Mouse (Mus musculus) hematopoietic stem cell, adult 5-6 weeks (primary cell): ENCODE results near the gene Tubgcp5. TPM values are rescaled to one million over a fixed set of nuclear protein-coding genes. Genes with fewer than 3 reads are reported as not detected.

Source experiments
- ATAC-seq, 2 experiments: fragments of 125-278 bp in 1 of 2; replicated peaks in 1 of 2; 2 replicates each; pipeline ENCODE4 v1.8.0; 2016 to 2017; ENCODE audit warnings: inconsistent platforms in 2 of 2, mild to moderate bottlenecking in 2 of 2, moderate number of reproducible peaks in 2 of 2, low read depth in 1 of 2, moderate TSS enrichment in 1 of 2; ENCODE audit not compliant: low FRiP score in 2 of 2, poor library complexity in 2 of 2, severe bottlenecking in 2 of 2, insufficient read depth in 1 of 2, low TSS enrichment in 1 of 2
- total RNA-seq: library from RNA; stranded (forward); fragments of 172-1452, 232-1000 nt; gene quantifications from 2 replicates; pipeline ENCODE4 v1.2.3, GENCODE M21; 2017

Tubgcp5 gene
- total RNA-seq, 1 experiment from 2014 or later: 38.2 TPM

DNA sequence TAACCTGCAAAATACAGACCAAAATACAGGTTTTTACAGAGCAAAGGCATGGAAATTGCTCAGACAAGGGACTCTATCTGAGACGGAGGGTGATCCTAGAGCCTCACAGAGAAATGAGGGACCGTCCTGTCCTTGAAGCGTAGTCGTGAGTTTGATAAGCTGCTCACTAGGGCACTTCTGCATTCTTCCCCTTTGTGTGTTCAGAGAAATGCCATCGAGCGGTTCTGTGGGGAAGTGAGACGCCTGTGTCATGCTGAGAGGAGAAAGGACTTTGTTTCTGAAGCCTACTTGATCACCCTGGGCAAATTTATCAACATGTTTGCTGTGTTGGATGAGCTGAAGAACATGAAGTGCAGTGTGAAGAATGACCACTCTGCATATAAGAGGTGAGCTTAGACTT lies 80.7 kb downstream of the Tubgcp5 start:
- no peak for ATAC-seq

GRCm38 (mm10) chr7:55877721-55878120 lies 83.8 kb downstream of the Tubgcp5 start:
- no peak for ATAC-seq

- ATAC-seq: no peak
Observed at GRCm38 (mm10) chr7:55880882-55881281, 86.9 kb downstream of the Tubgcp5 start.

Other genes starting within 250 kb of the Tubgcp5 start
- not detected in 2 replicates for gene Siglech, start 26.0 kb upstream of the Tubgcp5 start, total RNA-seq
- 42.8 and 59.9 TPM in 2 replicates for gene Cyfip1, start 47.6 kb downstream of the Tubgcp5 start, total RNA-seq
- 32.5 and 36.2 TPM in 2 replicates for gene Nipa2, start 168.3 kb downstream of the Tubgcp5 start, total RNA-seq
- gene Nipa1, start 225.8 kb downstream of the Tubgcp5 start, total RNA-seq: 4.7 and 11.0 TPM in 2 replicates